Mouse (Mus musculus) urinary bladder, postnatal 14 days (tissue): ENCODE data around the gene Gm11168.
"Not testable (repeated sequence)": the region's sequence is repeated elsewhere in the genome, so short reads cannot be mapped to it uniquely, and the experiment has no call there.

Experiments used
- DNase-seq: peaks from one replicate; pipeline ENCODE4 v3.0.0; 2021; ENCODE audit warnings: low spot score

The Gm11168 gene

GRCm38 (mm10) chr9:3025653-3026052, 22.5 kb downstream of the Gm11168 start:
- DNase-seq: peak; percentile 71

- DNase-seq: not testable (repeated sequence)
These were observed 23.0 kb downstream of the Gm11168 start for GRCm38 (mm10) chr9:3026136-3026535.

GRCm38 (mm10) chr9:3026741-3027140, 23.6 kb downstream of the Gm11168 start:
- DNase-seq: not testable (repeated sequence)

- not testable (repeated sequence) for DNase-seq
These were observed 24.1 kb downstream of the Gm11168 start for GRCm38 (mm10) chr9:3027200-3027599.

GRCm38 (mm10) chr9:3029276-3030000, 26.3 kb downstream of the Gm11168 start:
- peak; percentile 20 for DNase-seq

- DNase-seq: not testable (repeated sequence)
These were observed 27.7 kb downstream of the Gm11168 start for GRCm38 (mm10) chr9:3030677-3031318.

- DNase-seq: not testable (repeated sequence)
These were observed 31.2 kb downstream of the Gm11168 start, which contains the start of gene Gm17535 for GRCm38 (mm10) chr9:3034299-3034698. TSS of gene Gm17535 (plus strand) at chr9:3034599.

GRCm38 (mm10) chr9:3036577-3036976, 33.4 kb downstream of the Gm11168 start, which contains the start of gene Gm10715:
TSS of gene Gm10715 (plus strand) at chr9:3036877.
- DNase-seq: not testable (repeated sequence)

GRCm38 (mm10) chr9:3038161-3038560, 35.0 kb downstream of the Gm11168 start:
- DNase-seq: not testable (repeated sequence)
